Mouse (Mus musculus) lung, adult 2 months (tissue): ENCODE data around the gene Sfn.

Experiments used
- CTCF ChIP-seq: fragments of 200-500 bp; IDR thresholded peaks from 2 replicates; pipeline ENCODE4 v1.5.1; 2011; ENCODE audit warnings: mild to moderate bottlenecking, low read length, control low read depth; ENCODE audit not compliant: insufficient read depth
- POLR2A ChIP-seq: fragments of 200-500 bp; IDR thresholded peaks from 2 replicates; pipeline ENCODE4 v1.6.1; 2011; ENCODE audit warnings: low read depth, mild to moderate bottlenecking, control low read depth, low read length, borderline replicate concordance; ENCODE audit errors: extremely low read depth

DNA sequence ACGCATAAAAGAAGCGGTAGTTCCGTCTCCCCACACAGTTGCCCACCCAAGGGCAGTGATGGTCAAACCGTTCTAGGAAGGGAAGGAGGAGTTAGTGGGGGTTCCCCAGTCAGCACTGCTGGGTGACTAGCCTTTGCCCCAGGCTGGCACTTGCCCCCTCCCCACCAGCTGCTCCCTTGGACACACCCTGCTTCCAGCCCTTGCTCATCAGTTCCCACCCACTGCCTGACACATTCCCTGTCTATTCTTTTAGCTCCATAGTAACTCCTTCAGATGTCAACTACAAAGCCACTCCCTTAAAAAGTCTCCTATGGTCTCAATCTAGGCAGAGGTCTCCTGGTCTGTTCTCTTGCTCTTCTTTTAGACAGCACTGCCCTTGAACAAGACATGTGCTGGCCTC is 11.9 kb upstream of the Sfn start:
- TF ChIP-seq CTCF = no peak
- TF ChIP-seq POLR2A = no peak
